Mouse (Mus musculus) liver, embryonic 14.5 days (tissue): ENCODE measurements around the gene Nlrp9b. TPM values are rescaled to one million over a fixed set of nuclear protein-coding genes. Genes with fewer than 3 reads are reported as not detected.

Experiments
- ATAC-seq: fragments of 200-750 bp; cut with Nextera tagmentation; 2 replicates; pipeline ENCODE4 v1.8.0; 2017; ENCODE audit warnings: moderate number of reproducible peaks, mild to moderate bottlenecking, moderate library complexity; ENCODE audit not compliant: insufficient read depth
- DNase-seq, 3 experiments: peaks; one replicate each; pipeline ENCODE4 v3.0.0-alpha.2; 2012 to 2013; ENCODE audit warnings: low read depth in 3 of 3, low spot score in 3 of 3
- H3K27ac ChIP-seq: fragments of 300-500 bp; sonication (generic); 2 replicates; pipeline ENCODE4 v1.5.1; 2014; ENCODE audit warnings: moderate library complexity, mild to moderate bottlenecking, control low read depth, inconsistent platforms
- H3K27me3 ChIP-seq: fragments of 300-500 bp; sonication (generic); 2 replicates; pipeline ENCODE4 v1.6.1; 2014; ENCODE audit warnings: mild to moderate bottlenecking, low read length, moderate library complexity; ENCODE audit not compliant: control insufficient read depth, insufficient read depth
- H3K36me3 ChIP-seq: fragments of 300-500 bp; sonication (generic); replicated peaks from 2 replicates; pipeline ENCODE4 v1.6.1; 2014; ENCODE audit warnings: low read depth; ENCODE audit not compliant: control insufficient read depth, insufficient read depth
- H3K4me1 ChIP-seq, 2 experiments: fragments of 200-500 bp in 1 of 2; fragments of 300-500 bp in 1 of 2; sonication (generic) in 1 of 2; replicated peaks; 2 replicates each; pipeline ENCODE4 v1.6.1; 2012 to 2014; ENCODE audit warnings: antibody characterized with exemption in 1 of 2, inconsistent platforms in 1 of 2, low read length in 1 of 2; ENCODE audit not compliant: control insufficient read depth in 2 of 2, insufficient read depth in 2 of 2
- H3K4me2 ChIP-seq: fragments of 300-500 bp; sonication (generic); 2 replicates; pipeline ENCODE4 v1.6.1; 2014; ENCODE audit warnings: low read depth, mild to moderate bottlenecking, control low read depth, moderate library complexity
- H3K4me3 ChIP-seq, 2 experiments: fragments of 200-500 bp in 1 of 2; fragments of 300-500 bp in 1 of 2; sonication (generic) in 1 of 2; 2 replicates each; pipeline ENCODE4 v1.5.1; 2012 to 2014; ENCODE audit warnings: low read depth in 2 of 2, low read length in 2 of 2, mild to moderate bottlenecking in 2 of 2, control low read depth in 1 of 2, inconsistent platforms in 1 of 2, moderate library complexity in 1 of 2; ENCODE audit not compliant: insufficient read depth in 1 of 2
- H3K9ac ChIP-seq: fragments of 300-500 bp; sonication (generic); replicated peaks from 2 replicates; pipeline ENCODE4 v1.6.1; 2014; ENCODE audit warnings: mild to moderate bottlenecking, control low read depth, moderate library complexity
- H3K9me3 ChIP-seq: fragments of 300-500 bp; sonication (generic); 2 replicates; pipeline ENCODE4 v1.6.1; 2016; ENCODE audit warnings: low read length, mixed read lengths; ENCODE audit not compliant: control insufficient read depth
- CTCF ChIP-seq: IDR thresholded peaks from 2 replicates; pipeline ENCODE4 v1.5.1; 2016; ENCODE audit warnings: antibody characterized with exemption, low read depth, control low read depth
- EP300 ChIP-seq: IDR thresholded peaks from 2 replicates; pipeline ENCODE4 v1.6.1; 2016; ENCODE audit warnings: antibody characterized with exemption, low read depth
- WGBS: fragments of 180-500 bp; shearing (Covaris S2); extraction: QIAGEN DNeasy Blood & Tissue Kit; methylation state at CpG from one replicate; pipeline ENCODE4 v1.1.7; 2014; ENCODE audit not compliant: insufficient replicate concordance; 5-methylcytosine and 5-hydroxymethylcytosine counted together
- polyA plus RNA-seq, 2 experiments: library from polyadenylated mRNA; depleted of rRNA in 1 of 2; stranded (reverse) in 1 of 2; unstranded in 1 of 2; fragments of >200 nt; fragmentation: Nextera tagmentation in 1 of 2; extraction: Ambion mirVana in 1 of 2; gene quantifications; 2 replicates each; pipeline versions ENCODE4 v1.2.1 to v1.2.3; 2012 to 2014

The Nlrp9b gene
- polyA plus RNA-seq, 2 experiments = not detected

- H3K9ac ChIP-seq = no peak overlapping the region
- 64% methylated on average over 10 of the region's 10 CpGs for WGBS
- H3K36me3 ChIP-seq = no peaks in the 10 kb centered on the region
- ATAC-seq = no peak
- no peak overlapping the region for H3K4me2 ChIP-seq
- no peak for DNase-seq
- no peak overlapping the region for H3K27ac ChIP-seq
- TF ChIP-seq EP300 = no peak
- no peak overlapping the region for H3K4me3 ChIP-seq
- H3K27me3 ChIP-seq = no peaks in the 10 kb centered on the region
- no peaks in the 10 kb centered on the region for H3K9me3 ChIP-seq
- peaks cover 0 to 3% of the 10 kb centered on the region in 2 experiments; a peak in 2 of 4 replicates for H3K4me1 ChIP-seq
Observed at GRCm38 (mm10) chr7:19949996-19950395, 41.3 kb upstream of the Nlrp9b start.

GRCm38 (mm10) chr7:19950589-19950988, 40.7 kb upstream of the Nlrp9b start, which contains the start of gene Igsf23:
TSS of gene Igsf23 (minus strand) at chr7:19950756.
- H3K4me2 ChIP-seq = no peak within 1 kb of the TSS
- WGBS = 46% methylated on average over 9 of the region's 9 CpGs
- H3K27ac ChIP-seq = no peak within 1 kb of the TSS
- H3K4me3 ChIP-seq = no peak within 1 kb of the TSS
- TF ChIP-seq EP300 (no peak), CTCF (no peak)
- DNase-seq (no peak), ATAC-seq (no peak)
- no peaks in the 10 kb centered on the region for H3K9me3 ChIP-seq
- peaks cover 0 to 3% of the 10 kb centered on the region in 2 experiments; a peak in 2 of 4 replicates for H3K4me1 ChIP-seq
- no peak within 1 kb of the TSS for H3K9ac ChIP-seq
- H3K36me3 ChIP-seq = no peaks in the 10 kb centered on the region
- no peaks in the 10 kb centered on the region for H3K27me3 ChIP-seq

- TF ChIP-seq EP300 = no peak
- Histone ChIP-seq H3K36me3 (no peaks in the 10 kb centered on the region), H3K9ac (no peak overlapping the region), H3K4me2 (no peak overlapping the region), H3K4me3 (no peak overlapping the region), H3K27ac (no peak overlapping the region), H3K9me3 (no peaks in the 10 kb centered on the region), H3K27me3 (no peaks in the 10 kb centered on the region), H3K4me1 (peaks cover 0 to 5% of the 10 kb centered on the region in 2 experiments; a peak in 2 of 4 replicates)
- WGBS = 72% methylated on average over 10 of the region's 10 CpGs
- ATAC-seq = no peak
- no peak for DNase-seq
Observed at GRCm38 (mm10) chr7:19952320-19952986, 38.8 kb upstream of the Nlrp9b start.

- Histone ChIP-seq H3K9me3 (no peaks in the 10 kb centered on the region), H3K4me3 (no peak overlapping the region), H3K4me2 (no peak overlapping the region), H3K4me1 (peaks cover 0 to 5% of the 10 kb centered on the region in 2 experiments; a peak in 2 of 4 replicates), H3K27ac (no peak overlapping the region), H3K9ac (no peak overlapping the region), H3K27me3 (no peaks in the 10 kb centered on the region), H3K36me3 (no peaks in the 10 kb centered on the region)
- TF ChIP-seq EP300 (no peak), CTCF (no peak)
- no peak for DNase-seq
- WGBS = 61% methylated on average over 9 of the region's 9 CpGs
- no peak for ATAC-seq
Observed at GRCm38 (mm10) chr7:19953054-19953453, 38.2 kb upstream of the Nlrp9b start.

- Histone ChIP-seq H3K9ac (no peak overlapping the region), H3K4me2 (no peak overlapping the region), H3K4me3 (no peak overlapping the region), H3K36me3 (no peaks in the 10 kb centered on the region), H3K27me3 (no peaks in the 10 kb centered on the region), H3K9me3 (no peaks in the 10 kb centered on the region), H3K4me1 (peaks cover 0 to 5% of the 10 kb centered on the region in 2 experiments; a peak in 1 of 4 replicates), H3K27ac (no peak overlapping the region)
- DNase-seq (no peak), ATAC-seq (no peak)
- TF ChIP-seq CTCF = no peak
- TF ChIP-seq EP300 = no peak
- 52% methylated on average over 4 of the region's 4 CpGs for WGBS
Observed at GRCm38 (mm10) chr7:19955861-19956260, 35.4 kb upstream of the Nlrp9b start.
